Comparison of ENCODE assay signal across 8 mouse cellular contexts in the genomic region with DNA sequence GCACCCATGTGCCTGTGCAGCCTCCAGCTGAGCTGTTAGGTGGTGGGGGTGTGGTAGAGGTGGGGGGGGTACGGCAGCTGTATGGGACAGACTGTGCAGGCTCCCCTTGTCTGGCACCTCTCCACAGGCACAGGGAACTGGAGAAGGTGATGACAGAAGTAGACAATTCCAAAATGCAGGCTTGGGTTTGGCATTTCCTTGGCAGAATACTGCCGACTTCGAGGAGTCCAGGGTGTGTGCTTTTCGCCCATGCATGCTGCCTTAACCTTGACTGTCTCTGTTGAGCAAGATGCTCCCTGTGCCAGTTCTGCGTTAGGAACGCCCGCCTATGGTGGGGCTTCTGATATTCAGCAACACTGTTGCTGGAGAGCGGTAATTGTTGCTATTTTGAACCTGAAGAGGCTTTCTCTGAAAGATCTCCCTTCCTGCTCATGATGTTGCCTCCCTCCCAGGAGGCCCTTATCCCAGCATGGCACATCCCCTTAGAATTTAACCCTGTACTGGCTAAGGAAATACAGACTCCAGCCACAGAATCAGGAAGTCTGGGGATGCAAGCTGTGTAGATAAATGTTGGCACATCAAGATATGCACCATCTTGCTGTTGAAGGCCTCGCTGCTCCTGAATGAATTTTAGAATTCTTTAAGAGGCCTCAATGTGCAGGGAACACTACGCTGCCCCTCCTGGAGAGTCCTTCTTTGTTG. TPM values are rescaled to one million over a fixed set of nuclear protein-coding genes. Genes with fewer than 3 reads are reported as not detected.
DNase-seq lines count a peak whose midpoint lies in the region; ATAC-seq lines count a peak whose summit lies in the region.

No protein-coding gene starts in this region.

- no peaks in the 10 kb centered on the region for H3K9me3 ChIP-seq in forebrain, embryonic 10.5 days
- H3K9me3 ChIP-seq in hindbrain, embryonic 10.5 days, result no peaks in the 10 kb centered on the region

- peaks cover 53% of the 10 kb centered on the region for H3K4me1 ChIP-seq in forebrain, embryonic 10.5 days
- H3K4me1 ChIP-seq in hindbrain, embryonic 10.5 days (replicated peaks), result peaks cover 66% of the 10 kb centered on the region

- peaks cover 50% of the 10 kb centered on the region for H3K36me3 ChIP-seq in forebrain, embryonic 10.5 days (replicated peaks)
- peaks cover 58% of the 10 kb centered on the region for H3K36me3 ChIP-seq in hindbrain, embryonic 10.5 days

- no peak overlapping the region for H3K4me3 ChIP-seq in forebrain, embryonic 10.5 days
- H3K4me3 ChIP-seq in hindbrain, embryonic 10.5 days, result no peak overlapping the region

- peak overlapping the region; percentile 44; the same call in 1 of the 2 replicates for H3K27ac ChIP-seq in forebrain, embryonic 10.5 days
- H3K27ac ChIP-seq in hindbrain, embryonic 10.5 days, result 0 out of 2 replicates have a peak overlapping the region, but pooled peaks have one; percentile 36

- WGBS in forebrain, embryonic 10.5 days, result 71% methylated on average over 10 of the region's 10 CpGs
- 45% methylated on average over 10 of the region's 10 CpGs for WGBS in hindbrain, embryonic 10.5 days

- DNase-seq in left cerebral cortex, postnatal 14 days (ENCODE audit: low spot score in 2 of 2), result peak; percentile 30 to 37
- DNase-seq in left cerebral cortex, postnatal 4 days, result no peak
- no peak for DNase-seq in forebrain, embryonic 10.5 days (ENCODE audit: extremely low spot score, low spot score)
- DNase-seq in hindbrain, embryonic 10.5 days (ENCODE audit: low spot score), result no peak
- peak; percentile 26 to 29 for DNase-seq in right cerebral cortex, adult 2 months (ENCODE audit: low spot score in 2 of 2)
- no peak for DNase-seq in kidney, adult 11 months
- no peak for DNase-seq in urinary bladder, postnatal 36 days (ENCODE audit: low spot score in 2 of 2)

- no peak for ATAC-seq in megakaryocyte, adult 5-6 weeks (ENCODE audit: poor library complexity, severe bottlenecking)

- intact Hi-C loops in left cerebral cortex, postnatal 14 days (cut with DNase I), result no loop called here
- intact Hi-C loops in left cerebral cortex, postnatal 4 days (cut with DNase I), result no loop called here

- H3K27me3 ChIP-seq in forebrain, embryonic 10.5 days (ENCODE audit: poor library complexity, severe bottlenecking), result no peaks in the 10 kb centered on the region
- H3K27me3 ChIP-seq in hindbrain, embryonic 10.5 days (ENCODE audit: insufficient read depth, poor library complexity, severe bottlenecking), result no peaks in the 10 kb centered on the region

RNA-seq across cellular contexts. Expression of gene Dpysl5, which starts 26.9 kb away (rescaled TPM):
- total RNA-seq in left cerebral cortex, postnatal 14 days (2021), result 100 to 1,000 TPM; 102 to 111 TPM
- 100 to 1,000 TPM; 797 to 798 TPM for total RNA-seq in left cerebral cortex, postnatal 4 days (2021)
- polyA plus RNA-seq in forebrain, embryonic 10.5 days (2016; fragmentation: Nextera tagmentation; extraction: Ambion mirVana), result 61.5 and 64.0 TPM in 2 replicates
- 87.4 and 151 TPM in 2 replicates for polyA plus RNA-seq in hindbrain, embryonic 10.5 days (2016; fragmentation: Nextera tagmentation; extraction: Ambion mirVana)
- not detected in 2 replicates for total RNA-seq in megakaryocyte, adult 5-6 weeks (2015)
- total RNA-seq in megakaryocyte, adult 5-6 weeks (2017), result 0.41 TPM in 1 of 2 replicates, not detected in the other

Comparison
In these comparisons a context has a peak if more than half of its experiments do, and no peak if none do; other contexts are left out.
1. DNase-seq: peak in left cerebral cortex, postnatal 14 days (2 of 2) and right cerebral cortex, adult 2 months (2 of 2); none in left cerebral cortex, postnatal 4 days (single experiment), forebrain, embryonic 10.5 days (single experiment), hindbrain, embryonic 10.5 days (single experiment), kidney, adult 11 months (single experiment) and urinary bladder, postnatal 36 days (0 of 2).
2. RNA of gene Dpysl5, which starts 26.9 kb away (total RNA-seq): 797 to 798 TPM in left cerebral cortex, postnatal 4 days and 102 to 111 TPM in left cerebral cortex, postnatal 14 days; 0.41 TPM in megakaryocyte, adult 5-6 weeks; every median in the first group is over 10 times any median in the second.